Mouse (Mus musculus) adrenal gland, adult 18-20 months (tissue): ENCODE results near the gene Agbl3. TPM values are rescaled to one million over a fixed set of nuclear protein-coding genes. Genes with fewer than 3 reads are reported as not detected.

Source experiments
- DNase-seq, 2 experiments: peaks; one replicate each; pipeline ENCODE4 v3.0.0; 2021 to 2022; ENCODE audit warnings: low spot score in 2 of 2
- long read RNA-seq, 2 experiments: library from polyadenylated mRNA; stranded (forward); transcript quantifications; one replicate each; pipeline ENCODE4 v2.0.0; 2021
- total RNA-seq, 2 experiments: library from RNA; stranded (reverse); gene quantifications; 1 replicate in 1 of 2; 2 replicates in 1 of 2; pipeline ENCODE4 v1.2.3; 2021

Agbl3 gene
- 1 to 10 TPM; 8.9 to 9.4 TPM for total RNA-seq
- long read RNA-seq, experiment 1, partial matches to known transcripts = 0 of 1 reads
- long read RNA-seq, experiment 1, other reads (novel, unspliced or antisense) = 1 of 1 reads
- long read RNA-seq, experiment 2, partial matches to known transcripts = 0 of 8 reads
- long read RNA-seq, experiment 2, other reads (novel, unspliced or antisense) = 1 of 8 reads

DNA sequence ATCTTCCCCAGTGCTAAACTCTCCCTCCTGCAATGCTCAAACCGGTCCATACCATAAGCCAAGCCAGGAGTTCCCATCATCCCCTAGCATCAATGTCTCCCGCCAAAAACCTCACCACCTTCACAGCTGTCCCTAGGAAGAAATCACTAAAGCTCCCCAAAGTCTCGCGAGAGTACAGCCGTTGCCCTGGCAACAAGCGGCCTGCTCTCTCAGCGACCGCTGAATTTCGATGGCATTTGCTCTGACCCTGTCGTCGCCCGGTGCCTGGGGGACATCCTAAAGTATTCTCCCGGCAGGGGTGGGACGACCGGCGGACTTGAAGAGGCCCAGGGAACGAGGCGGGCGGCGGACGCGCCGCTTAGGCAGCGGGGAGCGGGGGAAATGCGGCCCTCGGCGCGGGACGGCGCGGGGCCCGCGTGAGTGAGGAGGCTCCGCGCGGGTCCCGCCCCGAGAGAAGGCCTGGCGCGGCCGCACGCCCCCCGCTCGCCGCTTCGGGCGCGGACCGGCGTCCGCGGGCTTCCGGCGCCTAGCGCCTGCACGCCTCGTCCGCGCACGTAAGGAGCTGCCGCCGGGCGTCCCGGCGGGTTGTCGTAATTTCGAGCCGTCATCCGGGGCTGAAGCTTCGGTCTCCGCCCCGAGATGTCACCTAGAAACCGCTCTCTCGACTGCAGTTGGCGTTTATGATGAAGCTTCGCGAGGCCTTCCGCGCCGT lies at the start of gene Agbl3:
Agbl3 (plus strand) TSS at position 202 of the 712 bp plus-strand sequence.
- peak; percentile 95 to 97 for DNase-seq

DNA sequence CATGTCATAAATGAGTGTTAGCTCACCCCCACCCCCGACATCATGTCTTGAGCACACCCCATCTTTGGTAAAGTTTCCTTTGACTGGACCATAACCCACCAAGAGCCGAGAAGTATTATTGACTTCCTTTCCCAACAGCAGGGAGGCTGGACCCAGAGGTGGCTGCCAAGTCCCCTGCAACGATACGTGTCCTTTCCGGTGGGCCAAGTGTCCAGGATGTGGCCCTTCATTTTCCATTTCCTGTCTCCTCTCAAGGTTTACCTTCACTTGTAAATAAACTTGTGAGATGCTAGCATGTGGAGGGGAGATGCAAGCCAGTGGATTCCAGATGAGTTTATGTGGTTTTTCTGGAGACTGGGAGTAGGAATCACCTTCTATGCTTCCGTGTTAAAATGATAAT lies 49.2 kb upstream of the Agbl3 start:
- DNase-seq = no peak

DNA sequence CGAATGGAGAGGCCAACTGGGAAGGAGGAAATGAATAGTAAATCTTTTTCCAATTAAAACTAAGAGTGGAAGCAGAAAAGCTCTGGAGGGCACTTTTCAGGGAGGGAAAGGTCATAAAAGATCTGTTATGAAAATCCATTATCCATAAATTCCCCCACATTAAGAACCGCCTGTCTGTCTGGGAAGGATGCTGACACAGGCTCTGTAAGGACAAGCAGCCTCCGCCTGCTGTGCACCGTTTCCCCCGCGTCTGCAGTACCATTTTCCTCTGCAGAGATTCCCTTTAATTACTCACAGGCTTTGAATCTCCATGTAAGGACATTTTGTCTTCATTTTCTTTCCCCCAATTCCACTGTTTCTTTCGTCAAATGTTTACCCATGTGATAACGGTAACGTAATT lies 48.7 kb upstream of the Agbl3 start:
- DNase-seq = no peak

DNA sequence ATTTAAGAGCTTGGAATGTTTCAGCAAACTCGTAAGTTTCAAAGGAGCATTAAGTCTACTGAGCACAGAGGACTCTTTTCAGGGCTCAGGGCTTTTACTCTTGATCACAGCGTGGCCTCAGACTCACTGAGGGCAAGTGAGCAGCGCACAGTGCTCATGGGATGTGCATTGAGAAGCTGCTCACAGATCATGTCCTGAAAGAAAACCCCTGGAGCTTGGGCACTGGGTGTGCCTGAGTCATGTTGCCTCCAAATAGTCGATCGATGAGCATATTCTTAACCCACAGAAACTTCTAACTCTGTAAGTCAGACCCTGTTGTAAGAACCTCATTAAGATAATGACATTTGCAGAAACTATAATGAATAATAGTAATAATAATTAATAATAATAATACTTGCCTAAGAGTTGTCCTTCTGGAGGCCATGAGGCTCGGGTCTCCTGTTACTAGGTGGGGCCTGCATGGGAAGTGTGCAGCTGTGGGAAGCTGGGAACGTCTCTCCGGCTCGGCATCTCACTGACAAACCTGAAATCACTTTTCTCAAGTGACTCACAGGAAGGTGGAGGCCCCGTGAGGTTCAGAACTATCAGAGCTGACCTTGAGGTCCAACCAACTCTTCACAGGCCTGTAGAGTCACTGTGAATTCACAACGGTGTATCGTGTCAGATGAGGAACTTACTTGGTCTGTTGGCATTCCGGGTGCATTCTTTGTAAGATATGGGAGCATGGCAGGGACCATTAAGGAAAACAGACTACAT lies 45.1 kb upstream of the Agbl3 start:
- DNase-seq = no peak

DNA sequence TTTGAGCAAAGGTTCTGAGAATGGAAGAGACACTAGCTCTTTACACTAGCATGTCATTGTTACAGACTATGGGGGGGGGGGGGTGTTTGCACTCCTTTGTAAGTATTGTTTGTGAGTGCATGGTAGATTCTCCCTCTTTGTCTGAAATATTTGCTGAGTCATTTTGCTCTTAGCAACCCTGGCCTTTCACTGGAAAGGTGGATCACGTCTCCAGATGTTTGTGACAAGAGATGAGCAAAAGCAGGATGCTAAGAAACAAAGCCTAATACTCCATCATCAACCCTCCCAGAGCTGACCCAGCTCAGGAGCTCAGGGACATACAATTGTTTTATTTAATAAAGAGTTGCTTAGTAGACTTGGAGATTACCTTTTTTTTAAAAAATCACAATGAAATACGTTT lies 43.3 kb upstream of the Agbl3 start:
- DNase-seq = no peak

DNA sequence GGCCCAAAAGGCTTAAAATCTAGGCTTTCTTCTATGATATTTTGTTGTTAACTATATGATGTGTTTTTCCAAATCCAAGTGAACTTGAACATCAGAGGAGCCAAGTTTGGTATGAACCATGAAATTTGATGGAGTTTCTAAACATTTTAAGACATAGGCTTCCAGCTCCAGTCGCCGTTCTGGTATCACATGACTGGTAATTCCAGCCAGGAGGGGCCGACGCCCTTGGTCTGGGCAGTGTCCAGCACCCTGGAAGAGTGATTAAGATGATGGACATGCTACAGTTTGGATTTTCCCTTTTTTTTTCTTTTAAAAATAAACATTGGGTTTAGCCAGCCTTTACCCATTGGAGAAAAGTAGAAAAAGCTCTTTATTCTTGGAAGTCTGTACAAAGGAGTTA lies 36.3 kb upstream of the Agbl3 start:
- no peak for DNase-seq

DNA sequence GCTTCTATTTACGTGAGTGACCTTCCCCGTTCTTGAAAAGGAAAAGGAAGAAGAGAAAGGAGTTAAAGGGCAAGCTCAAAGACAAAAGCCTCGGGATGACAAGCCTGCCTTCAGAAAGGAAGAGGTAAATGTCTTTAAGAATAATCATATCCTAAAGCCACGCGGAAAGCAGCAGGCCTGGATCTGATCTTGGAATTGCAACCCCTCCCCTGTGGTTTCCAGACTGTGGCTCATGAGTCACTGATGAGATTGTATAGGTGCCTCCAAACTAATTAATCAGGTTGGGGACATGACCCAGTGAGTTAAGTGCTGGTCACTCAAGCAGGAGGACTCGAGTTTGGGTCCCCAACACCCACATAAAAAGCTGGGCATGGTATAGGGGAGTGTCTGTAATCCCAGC lies 32.4 kb upstream of the Agbl3 start:
- no peak for DNase-seq

DNA sequence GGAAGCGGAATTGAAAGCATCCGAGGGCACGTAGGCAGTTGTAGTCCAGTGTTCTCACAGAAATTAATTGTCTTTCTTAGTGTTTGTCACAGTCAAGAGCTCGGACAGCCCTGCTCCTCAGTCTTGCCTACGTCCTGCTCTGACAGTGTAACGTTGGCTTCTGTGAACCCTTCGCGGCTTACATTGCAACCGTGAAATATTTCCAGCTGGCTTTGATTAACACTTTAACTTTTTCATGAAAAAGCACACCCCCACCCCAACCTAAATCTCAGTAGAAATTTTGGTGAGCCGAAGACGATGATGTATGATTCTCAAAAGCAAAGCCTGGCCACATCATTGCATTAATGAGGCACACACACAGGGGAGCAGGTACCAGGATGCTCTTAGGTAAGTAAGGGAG lies 31.7 kb upstream of the Agbl3 start:
- DNase-seq = no peak

DNA sequence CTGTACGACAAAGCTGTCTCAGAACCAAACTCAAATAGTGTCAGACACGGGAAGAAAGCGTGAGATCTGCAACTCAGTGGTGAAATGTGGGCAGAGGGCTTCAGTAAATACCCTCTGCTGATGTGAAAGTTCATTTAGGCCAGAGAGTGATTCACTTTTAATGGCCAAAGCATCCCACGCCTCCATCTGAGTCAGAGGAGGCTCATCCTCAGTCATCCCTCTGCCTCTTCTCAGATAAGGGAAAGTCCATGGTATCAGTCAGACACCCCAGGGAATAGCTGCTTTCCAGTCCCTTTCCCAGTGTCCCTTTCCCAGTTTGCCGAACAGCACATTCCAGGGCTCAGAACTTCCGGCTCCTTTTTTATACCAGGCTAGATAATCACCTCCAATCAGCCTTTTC lies 30.7 kb upstream of the Agbl3 start:
- DNase-seq = no peak

DNA sequence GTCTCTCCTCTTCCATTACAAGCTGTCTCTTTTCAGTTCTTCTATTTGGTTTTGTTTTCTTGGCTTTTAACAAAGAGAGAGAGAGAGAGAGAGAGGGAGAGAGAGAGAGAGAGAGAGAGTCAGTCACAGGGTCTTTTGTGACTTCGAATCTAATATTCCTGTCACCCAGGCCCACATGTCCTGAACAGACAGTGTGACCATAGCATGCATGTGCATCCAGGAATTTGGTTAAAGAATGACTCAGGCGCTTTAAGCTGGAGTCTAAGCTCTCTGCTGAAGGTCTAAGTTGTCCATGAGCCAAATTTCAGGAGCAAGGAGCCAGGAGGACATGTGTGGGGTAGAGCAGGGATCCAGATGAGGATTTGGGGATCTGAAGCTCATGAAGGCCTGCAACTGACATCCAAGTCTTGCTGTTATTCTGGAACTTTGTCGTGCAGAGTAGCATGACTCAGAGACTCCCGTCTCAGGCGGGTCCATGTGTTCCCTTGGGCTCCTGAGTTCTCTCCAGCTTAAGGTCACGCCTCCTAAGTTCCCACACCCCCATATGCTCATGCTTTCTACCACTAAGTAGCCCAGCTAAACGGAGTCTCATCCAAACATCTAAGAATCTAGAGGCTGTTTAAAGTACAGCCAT lies 29.6 kb upstream of the Agbl3 start:
- DNase-seq = no peak

DNA sequence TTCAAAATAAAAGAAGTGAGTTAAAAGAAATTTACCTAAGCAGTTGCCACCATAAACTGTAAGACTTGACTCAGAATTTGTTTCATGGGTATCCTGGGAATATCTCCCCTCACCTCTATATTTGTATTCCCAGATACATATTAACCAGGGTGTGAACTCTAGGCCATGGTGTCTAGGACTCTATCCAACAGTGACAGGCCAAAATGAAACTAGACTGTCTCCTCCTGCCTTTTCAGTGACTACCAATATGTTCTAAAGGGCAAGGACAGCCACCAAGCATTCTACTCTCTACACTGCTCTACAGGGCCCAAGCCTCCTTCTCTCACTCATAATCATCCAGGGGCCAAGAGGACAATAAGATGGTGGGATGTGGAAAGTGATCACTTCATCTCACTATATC lies 28.6 kb upstream of the Agbl3 start:
- no peak for DNase-seq

DNA sequence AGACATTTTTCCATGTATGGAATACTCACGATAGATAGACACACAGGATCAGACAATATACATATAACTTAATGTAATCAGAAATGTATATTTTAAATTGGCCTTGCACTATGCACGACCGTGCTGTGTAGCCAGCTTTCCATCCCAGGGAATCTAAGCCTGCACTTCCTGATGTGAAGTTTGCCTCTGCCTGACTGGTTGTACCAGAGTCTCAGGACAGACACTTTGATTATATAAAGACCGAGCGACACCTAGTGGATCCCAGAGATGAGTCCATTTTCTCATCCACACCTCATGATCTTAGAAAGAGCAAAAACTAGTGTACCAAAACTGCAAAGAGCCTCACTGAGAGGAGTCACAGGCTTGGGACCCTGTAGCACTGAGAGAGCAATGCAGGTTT lies 25.8 kb upstream of the Agbl3 start:
- DNase-seq = peak; percentile 34 to 42

DNA sequence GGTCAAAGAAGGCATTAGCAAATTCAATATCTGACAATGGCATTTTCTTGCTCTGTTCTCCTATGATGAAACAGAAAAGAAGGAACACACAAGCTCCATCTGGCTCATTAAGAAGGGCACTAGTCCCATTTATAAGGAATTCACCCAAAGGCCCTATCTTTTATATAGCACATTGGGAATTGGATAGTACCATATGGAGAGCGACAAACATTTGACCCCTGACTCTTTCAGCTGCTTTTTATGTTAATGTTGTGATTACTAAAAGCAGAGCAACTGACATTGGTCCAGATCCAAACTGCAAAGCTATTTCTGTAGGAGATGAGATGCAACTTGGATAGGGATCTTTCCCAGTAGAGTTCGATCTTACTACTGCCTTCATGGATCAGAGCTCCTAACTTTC lies 21.9 kb upstream of the Agbl3 start:
- no peak for DNase-seq

DNA sequence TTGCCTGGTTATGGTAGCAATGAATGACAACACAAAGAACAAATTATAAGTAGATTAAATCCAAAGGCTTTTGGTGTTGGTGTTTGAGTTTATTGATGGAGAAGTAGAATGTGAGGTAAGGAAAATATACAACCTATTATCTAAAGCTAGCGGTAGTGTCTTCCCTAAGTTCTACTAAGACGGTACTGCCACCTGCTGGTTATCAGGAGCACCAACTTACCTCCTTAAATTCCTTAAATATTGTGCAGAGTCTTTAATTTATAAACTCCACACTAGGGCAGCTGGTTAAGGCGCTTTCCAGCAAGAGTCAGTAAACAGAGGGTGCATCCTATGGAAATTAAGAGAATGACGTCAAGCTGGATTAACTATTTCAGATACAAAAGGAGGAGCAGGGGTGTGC lies 20.2 kb upstream of the Agbl3 start:
- DNase-seq = peak; percentile 26 to 47

DNA sequence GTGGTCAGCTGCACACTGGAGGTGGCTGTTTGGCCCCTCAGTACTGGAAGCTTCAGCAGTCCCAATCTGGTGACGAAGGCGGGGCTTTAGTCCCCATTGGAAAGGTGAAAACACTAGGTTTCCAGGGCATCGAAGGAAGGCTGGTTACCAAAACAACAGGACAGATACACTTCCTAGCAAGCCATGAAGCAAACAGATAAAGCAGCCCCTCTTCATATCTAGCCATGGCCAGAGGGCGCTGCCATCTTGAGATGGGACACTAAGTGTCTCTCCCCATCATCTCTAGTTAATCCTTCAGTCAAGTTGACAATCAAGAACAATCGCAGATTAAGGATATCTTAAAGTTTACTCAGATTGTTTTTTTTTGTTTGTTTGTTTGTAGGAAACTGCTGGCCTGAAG lies 14.5 kb upstream of the Agbl3 start:
- DNase-seq = no peak

DNA sequence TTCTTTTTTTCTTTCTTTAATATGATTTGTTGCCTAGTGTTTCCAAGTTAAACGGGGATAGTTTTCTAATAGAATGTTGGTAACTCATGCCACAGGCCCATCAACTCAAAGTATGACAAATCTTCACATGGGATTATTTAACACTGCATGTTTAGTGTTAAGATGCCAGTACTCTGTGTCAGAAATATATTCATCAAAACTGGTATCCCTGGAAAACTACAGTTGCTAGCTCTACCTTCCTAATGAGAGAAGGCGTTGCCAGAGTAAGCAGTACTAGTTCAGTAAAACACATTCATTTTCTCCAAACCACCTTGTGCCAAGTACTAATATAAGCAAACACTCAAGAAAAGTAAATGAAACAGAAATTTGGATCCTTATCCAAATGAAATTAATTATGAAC lies 10.2 kb upstream of the Agbl3 start:
- no peak for DNase-seq

DNA sequence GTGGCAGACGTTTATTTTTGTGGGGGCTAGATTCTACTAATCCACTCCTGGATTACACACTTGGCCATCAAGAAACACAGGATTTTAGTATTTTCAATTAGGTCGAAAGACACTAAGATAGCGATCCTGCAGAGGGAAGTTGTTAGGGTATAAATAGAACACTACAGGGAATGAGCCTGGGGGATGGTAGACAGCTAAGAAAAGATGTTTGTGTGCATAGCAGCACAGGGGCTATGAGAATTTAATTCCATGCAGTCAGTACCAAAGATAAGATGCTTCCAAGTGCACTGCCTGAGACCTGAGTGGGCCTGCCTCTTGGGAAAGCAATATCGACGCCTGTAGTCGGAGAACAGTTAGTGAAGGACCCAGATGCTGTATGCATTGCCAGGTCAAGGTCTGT lies 9.7 kb upstream of the Agbl3 start:
- DNase-seq = no peak

DNA sequence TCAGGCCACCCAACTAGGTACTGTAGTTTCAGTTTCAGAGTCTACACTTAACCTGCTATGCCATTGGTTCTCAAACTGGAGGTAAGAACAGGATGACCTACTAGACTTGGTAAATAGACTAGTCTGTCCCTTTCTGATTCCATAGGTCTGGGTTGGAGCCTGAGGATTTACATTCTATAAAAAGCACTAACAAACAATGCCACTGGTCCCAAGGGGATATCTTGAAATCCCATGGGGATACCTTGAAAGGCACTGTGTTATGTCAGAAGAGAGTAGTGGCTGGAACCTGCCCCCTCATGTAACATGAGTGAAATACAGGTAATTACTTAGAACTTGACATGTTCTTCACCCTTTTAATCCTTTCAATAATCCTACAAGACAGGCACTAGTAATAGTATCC lies 3.8 kb upstream of the Agbl3 start:
- no peak for DNase-seq

DNA sequence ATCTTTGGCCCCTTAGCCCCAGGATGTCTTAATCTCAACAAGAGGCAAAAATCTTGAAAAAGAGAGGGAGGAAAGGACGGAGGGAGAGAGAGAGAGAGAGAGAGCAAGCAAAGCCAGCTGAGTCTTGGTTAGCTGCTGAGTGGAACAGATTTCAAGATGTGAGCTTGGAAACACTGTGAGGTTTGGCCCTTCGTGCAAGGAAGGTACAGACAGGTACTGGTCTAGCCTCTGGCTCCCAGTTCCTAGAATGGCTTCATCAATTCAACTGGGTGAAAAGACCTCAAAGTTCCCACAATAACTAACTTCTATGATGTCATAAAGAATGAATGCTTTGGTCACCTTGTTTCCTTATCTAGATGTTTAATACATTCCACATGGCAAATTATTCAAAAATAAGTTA lies 3.1 kb upstream of the Agbl3 start:
- no peak for DNase-seq

DNA sequence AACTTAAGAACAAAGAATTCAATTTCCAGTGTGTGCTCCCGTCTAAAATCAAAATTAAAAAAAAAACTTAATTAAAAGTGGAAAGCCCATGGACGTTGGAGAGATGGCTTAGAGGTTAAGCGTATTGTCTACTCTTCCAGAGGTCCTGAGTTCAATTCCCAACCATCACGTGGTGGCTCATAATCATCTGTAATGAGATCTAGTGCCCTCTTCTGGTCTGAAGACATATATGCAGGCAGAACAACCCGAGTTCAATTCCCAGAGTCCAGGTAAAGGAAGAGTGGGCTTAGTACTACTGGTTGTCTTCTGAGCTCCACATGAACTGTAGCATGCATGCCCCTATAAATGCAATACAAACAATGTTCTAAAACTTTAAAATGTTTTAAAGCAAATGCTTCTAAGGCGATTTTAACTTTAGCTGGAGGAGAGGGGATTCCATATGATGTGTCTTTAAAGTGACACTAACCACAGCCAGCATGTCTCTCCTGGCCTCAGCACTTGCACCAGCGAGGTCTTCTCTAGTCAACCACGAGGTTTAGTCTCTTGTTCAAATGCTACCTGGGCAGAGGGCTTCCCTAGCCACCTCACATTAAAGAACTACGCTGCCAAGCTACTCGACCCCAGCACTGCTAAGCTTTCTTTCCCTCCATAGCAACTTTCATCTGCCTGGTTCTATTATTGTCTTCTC lies 2.1 kb upstream of the Agbl3 start:
- DNase-seq = no peak

DNA sequence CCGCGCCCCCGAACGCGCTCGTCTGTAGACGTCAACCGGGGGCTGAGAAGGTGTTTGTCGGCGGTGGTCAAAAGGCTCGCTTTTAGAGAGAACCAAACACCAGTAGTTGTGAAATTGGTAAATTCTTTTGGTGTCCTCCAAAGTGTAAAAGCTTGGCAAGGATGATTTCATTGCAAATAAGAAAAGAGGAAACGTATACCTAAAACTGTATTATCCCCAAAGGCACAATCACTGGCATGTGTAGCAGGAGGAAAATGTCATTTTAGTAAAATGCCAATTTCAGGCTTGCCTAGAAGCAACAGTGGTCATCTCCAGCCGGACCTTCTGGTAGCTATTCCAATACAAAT lies 684 bp downstream of the Agbl3 start:
- DNase-seq = no peak

DNA sequence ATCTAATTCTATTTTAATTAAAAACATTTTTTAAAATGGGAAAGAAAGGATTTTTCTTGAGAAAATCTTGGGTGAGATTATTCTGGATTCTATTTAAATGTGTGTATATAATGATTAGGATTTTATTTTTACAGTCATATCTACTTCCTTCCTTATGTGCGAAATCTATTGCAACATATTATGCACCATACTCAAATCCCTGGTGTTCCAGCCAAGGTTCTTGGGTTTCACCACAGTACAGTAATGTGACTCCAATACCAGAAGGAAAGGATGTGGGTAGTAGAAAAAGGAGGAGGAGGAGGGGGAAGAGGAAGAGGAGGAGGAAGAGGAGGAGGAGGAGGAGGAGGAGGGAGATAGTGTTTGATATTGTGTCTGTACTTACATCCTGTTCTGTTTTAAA lies 2.3 kb downstream of the Agbl3 start:
- DNase-seq = no peak
